Mouse (Mus musculus) bone marrow macrophage, adult 2 months (primary cell): Measurements from ENCODE around the gene Srsf3. TPM values are rescaled to one million over a fixed set of nuclear protein-coding genes. Genes with fewer than 3 reads are reported as not detected.
"Not testable (repeated sequence)": the region's sequence is repeated elsewhere in the genome, so short reads cannot be mapped to it uniquely, and the experiment has no call there.

Experiments
- H3K27ac ChIP-seq: 2 replicates; pipeline ENCODE4 v1.5.1; 2012; ENCODE audit warnings: low read depth, low read length; ENCODE audit not compliant: insufficient read depth
- H3K4me1 ChIP-seq: 2 replicates; pipeline ENCODE4 v1.6.1; 2012; ENCODE audit warnings: low read length; ENCODE audit not compliant: control insufficient read depth, insufficient read depth
- H3K4me3 ChIP-seq: 2 replicates; pipeline ENCODE4 v1.5.1; 2012; ENCODE audit warnings: mild to moderate bottlenecking, low read length, moderate library complexity; ENCODE audit not compliant: insufficient read depth
- CTCF ChIP-seq: IDR thresholded peaks from 2 replicates; pipeline ENCODE4 v1.5.1; 2012; ENCODE audit warnings: low read depth, mild to moderate bottlenecking, low read length, moderate library complexity
- POLR2A ChIP-seq: IDR thresholded peaks from 2 replicates; pipeline ENCODE4 v1.6.1; 2012; ENCODE audit warnings: mild to moderate bottlenecking, low read depth, low read length, borderline replicate concordance
- polyA plus RNA-seq: library from polyadenylated mRNA; stranded (reverse); fragments of >200 nt; gene quantifications from 2 replicates; pipeline ENCODE4 v1.2.4, GENCODE M21; 2012; ENCODE audit not compliant: missing spikeins, insufficient read depth, insufficient read length

Gene Srsf3
- polyA plus RNA-seq, 1 experiment: 170 TPM

DNA sequence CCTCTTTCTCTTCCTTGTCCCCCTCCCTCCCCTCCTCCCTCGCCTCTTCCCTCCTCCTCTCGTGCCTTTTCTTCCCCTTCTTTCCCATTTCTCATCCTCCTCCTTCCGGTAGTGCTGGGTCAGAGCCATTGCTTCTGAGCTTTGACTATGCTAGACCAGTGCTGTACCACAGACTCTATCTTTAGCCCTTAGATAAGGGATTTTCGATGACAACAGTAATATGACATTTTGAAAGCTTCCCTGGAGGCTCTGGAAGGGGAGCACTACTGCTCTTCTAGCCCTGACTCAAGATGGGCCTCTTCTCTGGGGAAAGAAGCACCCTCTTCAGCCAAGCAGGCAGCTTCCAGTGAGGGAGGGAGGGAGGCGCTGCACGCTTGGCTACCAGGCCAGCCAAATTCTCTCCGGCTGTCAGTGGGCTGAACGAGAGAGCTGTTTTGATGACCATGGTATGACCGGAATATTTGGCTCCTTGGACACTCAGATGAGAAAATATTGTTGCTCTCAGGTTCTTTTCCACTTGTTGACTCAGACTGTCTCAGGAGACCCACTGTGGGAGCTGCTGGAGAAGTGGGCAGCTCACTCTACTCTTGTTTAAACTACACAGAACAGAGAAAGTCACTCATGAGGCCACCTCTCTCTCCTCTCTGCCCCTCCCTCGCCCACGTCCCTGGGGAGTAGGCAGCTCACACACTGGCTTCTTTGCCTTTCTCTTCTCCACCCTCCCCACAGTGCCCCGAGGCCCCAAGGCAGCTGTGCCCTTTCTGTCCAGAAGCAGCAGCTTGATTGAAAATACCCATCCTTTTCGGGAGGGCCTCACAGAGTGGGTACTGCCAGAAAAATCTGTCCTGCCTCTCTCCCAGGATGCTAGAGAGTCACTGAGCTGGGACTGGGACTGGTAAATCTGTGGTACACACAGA is 29.9 kb downstream of the Srsf3 start:
- TF ChIP-seq CTCF (no peak), POLR2A (no peak)
- H3K4me3 ChIP-seq: no peak overlapping the region
- no peak overlapping the region for H3K27ac ChIP-seq
- H3K4me1 ChIP-seq: no peaks in the 10 kb centered on the region

DNA sequence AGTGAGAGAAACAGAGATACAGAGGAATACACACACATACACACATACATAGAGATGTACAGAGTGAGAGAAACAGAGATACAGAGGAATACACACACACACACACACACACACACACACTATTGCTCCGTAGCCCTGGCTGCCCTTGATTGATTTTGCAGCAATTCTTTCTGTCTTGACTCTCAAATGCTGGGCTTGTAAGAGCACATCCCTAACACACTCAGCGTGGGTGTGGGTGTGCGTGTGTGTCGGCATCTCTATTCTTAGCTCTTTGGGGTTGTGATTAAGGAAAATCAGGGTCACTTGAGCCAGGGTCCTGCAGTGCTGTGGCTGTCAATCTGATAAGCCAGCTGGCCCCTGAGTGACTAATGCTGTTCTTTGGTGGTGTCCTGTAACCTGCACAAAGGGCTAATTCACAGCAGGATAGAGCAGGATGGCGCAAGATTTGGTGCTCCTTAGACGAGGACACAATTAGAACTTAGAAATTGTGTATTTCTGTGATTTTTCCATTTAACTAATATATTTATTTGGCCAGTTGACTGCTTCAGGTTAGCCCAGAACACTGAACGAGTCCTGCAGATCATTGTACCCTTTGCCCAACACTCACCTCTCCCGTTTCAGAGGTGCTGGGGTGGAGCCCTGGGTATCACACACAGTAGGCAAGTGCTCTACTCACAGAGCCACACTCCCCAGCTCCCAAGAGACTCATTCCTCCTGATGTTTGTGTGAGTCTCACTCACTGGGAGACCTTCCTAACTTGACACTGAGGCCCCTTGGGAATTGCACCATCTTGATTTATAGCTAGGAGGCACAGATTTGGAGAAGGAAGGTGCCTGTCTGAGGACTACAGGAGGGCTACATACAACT is 30.9 kb downstream of the Srsf3 start:
- H3K27ac ChIP-seq: no peak overlapping the region
- no peak for TF ChIP-seq POLR2A
- no peak for TF ChIP-seq CTCF
- 0 out of 2 replicates have a peak, but pooled peaks cover 5% of the 10 kb centered on the region for H3K4me1 ChIP-seq
- H3K4me3 ChIP-seq: no peak overlapping the region

DNA sequence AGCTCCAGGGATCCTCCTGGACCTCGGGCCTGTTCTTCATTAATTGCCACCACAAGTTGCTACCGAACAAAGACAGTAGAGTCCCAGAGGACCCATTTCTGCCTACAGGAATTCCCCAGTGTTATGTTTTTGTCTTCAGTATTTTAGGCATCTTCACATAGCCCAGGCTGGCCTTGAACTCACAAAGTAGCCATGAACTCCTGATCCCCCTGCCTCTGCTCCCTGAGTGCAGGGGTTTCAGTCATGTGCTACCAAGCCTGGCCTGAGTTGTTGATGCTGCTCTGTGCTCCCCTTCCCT is 31.5 kb downstream of the Srsf3 start:
- no peak for TF ChIP-seq CTCF
- TF ChIP-seq POLR2A: no peak
- no peak overlapping the region for H3K27ac ChIP-seq

DNA sequence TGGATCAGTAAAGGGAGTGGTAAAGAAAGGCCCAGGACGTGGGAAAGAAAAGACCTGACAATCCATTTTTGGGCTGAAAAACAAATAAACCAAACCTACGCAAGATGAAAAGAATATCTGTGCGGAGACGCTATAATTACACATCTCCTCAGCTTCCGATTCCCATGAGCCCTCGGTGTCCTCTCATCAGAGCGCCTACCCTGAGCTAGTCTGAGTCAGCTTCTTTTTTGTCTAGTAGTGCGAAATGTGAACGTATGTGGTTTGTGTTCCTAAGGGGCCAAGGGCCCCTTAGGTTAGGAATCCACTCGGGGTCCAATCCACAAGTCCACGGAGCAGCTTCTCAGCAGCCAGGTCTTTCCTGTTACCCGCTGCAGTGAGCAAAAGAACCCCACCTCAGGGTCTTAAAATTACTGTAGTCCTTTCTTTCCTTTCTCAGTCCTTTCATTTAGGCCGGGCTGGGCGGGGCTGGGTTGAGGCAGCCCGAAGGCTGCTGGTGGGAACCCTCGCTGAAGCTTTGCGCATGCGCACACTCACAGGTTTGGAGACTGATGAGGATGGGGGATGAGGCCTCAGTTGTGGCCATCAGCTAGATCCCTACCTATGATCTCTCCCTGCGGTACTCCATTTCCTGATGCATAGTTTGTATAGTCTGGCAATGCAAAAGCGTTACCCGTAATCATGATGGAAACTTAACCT is 33.0 kb downstream of the Srsf3 start:
- TF ChIP-seq POLR2A: no peak
- TF ChIP-seq CTCF: no peak
- Histone ChIP-seq H3K27ac (no peak overlapping the region), H3K4me1 (peaks cover 11% of the 10 kb centered on the region), H3K4me3 (no peak overlapping the region)

More for the DNA sequence above, 31.5 kb downstream of the Srsf3 start:
- no peak overlapping the region for H3K4me3 ChIP-seq
- H3K4me1 ChIP-seq: 0 out of 2 replicates have a peak, but pooled peaks cover 5% of the 10 kb centered on the region

DNA sequence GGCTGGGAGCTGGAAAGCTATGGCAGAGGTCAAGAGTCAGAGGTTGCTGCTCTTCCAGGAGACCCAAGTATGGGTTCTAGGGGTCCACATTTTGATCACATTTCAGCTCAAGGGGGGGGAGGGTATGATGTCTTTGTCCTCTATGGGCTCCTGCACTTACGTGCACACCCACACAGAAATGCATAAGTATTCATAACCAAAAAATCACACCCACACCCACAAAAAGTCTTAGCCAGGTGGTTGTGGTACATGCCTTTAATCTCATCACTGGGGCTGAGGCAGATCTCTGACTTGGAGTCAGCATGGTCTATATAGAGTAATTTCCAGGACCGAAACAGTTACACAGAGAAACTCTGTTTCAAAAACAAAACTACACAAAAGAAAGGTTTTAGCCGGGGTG is 33.5 kb downstream of the Srsf3 start:
- Histone ChIP-seq H3K4me1 (peaks cover 15% of the 10 kb centered on the region), H3K4me3 (no peak overlapping the region), H3K27ac (no peak overlapping the region)
- TF ChIP-seq CTCF: no peak
- no peak for TF ChIP-seq POLR2A

DNA sequence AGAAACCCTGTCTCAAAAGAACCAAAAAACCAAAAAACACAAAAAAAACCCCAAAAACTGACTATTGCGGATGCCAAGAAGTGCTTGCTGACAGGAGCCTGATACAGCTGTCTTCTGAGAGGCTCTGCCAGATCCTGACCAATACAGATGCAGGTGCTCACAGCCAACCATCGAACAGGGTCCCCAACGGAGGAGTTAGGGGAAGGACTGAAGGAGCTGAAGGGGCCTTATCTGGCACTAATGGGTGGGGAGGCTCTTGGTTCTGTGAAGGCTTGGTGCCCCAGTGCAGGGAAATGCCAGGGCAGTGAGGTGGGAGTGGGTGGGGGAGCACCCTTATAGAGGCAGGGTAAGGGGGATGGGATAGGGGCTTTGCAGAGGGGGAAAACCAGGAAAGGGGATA is 35.0 kb downstream of the Srsf3 start:
- peaks cover 17% of the 10 kb centered on the region for H3K4me1 ChIP-seq
- not testable (repeated sequence) for H3K27ac ChIP-seq, H3K4me3 ChIP-seq

DNA sequence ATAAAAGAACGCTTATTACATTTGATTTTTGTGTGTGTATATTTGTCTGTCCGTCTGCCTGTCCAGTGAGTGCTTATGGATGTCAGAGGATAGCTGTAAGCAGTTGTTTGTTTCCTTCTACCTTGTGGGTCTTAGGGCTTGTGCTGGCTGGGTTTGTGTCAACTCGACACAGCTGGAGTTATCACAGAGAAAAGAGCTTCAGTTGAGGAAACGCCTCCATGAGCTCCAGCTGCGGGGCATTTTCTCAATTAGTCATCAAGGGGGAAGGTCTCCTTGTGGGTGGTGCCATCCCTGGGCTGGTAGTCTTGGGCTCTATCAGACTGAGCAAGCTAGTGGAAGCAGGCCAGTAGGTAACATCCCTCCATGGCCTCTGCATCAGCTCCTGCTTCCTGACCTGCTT is 35.4 kb downstream of the Srsf3 start:
- TF ChIP-seq CTCF: no peak
- TF ChIP-seq POLR2A: no peak
- H3K4me1 ChIP-seq: peaks cover 17% of the 10 kb centered on the region
- no peak overlapping the region for H3K27ac ChIP-seq
- H3K4me3 ChIP-seq: no peak overlapping the region

DNA sequence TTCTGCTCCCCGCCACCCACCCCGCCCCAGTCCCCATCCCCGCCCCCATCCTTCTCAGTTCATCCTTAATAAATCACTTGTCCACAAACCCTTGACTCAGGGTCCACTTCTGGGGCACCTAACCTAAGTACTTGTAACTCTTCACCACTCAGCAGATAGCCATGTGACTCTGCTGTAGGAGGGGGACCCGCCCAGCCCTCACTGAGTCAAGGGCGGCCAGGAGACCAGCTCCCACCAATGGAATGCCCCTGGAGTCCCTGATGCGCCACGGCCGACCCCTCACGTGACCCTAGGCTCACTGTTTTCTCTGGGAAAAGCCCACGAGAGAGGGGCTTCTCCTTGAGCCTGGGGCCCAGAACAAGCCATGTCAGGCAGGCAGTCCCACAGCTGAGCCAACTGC is 36.6 kb downstream of the Srsf3 start:
- no peak overlapping the region for H3K27ac ChIP-seq
- H3K4me3 ChIP-seq: no peak overlapping the region
- H3K4me1 ChIP-seq: peaks cover 17% of the 10 kb centered on the region
- TF ChIP-seq CTCF (no peak), POLR2A (no peak)

DNA sequence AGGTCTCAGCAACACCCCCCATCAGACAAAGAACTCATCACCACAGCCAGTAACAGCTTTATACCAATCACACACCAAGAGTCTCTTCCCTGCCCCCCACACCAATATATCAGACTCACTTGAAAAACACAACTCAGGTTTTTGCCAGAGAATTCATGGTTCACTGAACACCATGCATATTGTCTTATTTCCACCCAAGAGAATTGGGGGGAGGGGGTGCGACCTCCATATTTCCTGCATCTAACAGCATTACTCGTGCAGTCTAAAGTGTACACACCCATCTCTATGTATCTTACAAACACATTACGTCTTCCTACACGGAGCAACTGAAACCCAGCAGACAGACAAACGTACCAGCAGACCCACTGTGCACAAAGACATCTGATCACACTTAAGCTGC is 39.4 kb downstream of the Srsf3 start:
- Histone ChIP-seq H3K4me1 (peaks cover 24% of the 10 kb centered on the region), H3K4me3 (no peak overlapping the region), H3K27ac (no peak overlapping the region)
- TF ChIP-seq POLR2A (no peak), CTCF (no peak)

DNA sequence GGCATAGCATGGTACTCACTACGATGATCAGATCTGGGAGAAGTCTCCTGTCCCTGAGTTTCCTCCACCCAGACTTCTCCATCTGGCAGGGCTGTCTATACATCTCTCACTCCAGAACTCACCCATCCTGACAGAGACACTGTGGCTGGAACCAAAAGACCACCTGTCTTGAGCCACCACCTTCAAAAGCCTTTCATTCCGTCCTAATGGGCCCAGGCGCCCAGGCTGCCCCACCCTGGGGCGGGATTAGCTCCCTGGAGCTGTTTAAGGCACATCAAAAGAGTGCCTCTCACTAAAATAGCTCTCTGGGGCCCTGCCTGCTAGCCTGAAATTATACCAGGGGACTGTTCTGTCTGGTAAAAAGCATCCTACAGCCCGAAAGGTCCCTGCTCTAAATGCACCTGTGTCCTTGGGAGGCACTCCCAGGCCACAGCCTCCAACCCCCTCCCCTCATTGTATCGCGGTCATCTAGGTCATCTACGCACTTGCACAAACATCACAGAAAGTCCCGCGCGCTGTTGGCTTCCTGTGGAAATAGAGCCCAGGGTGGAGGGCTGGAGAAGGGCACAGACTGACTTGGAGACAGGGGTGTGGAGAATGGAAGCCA is 40.4 kb downstream of the Srsf3 start:
- no peak for TF ChIP-seq CTCF
- no peak for TF ChIP-seq POLR2A
- no peak overlapping the region for H3K27ac ChIP-seq

More for the DNA sequence above, 40.4 kb downstream of the Srsf3 start:
- H3K4me3 ChIP-seq: no peak overlapping the region
- peaks cover 30% of the 10 kb centered on the region for H3K4me1 ChIP-seq
